Mouse (Mus musculus) ES-Bruce4 (cell line): ENCODE results near the gene Ubac1.

ENCODE experiments used
- CTCF ChIP-seq: IDR thresholded peaks from one replicate; pipeline ENCODE4 v1.8.1; 2011; ENCODE audit warnings: low read depth, low read length
- EP300 ChIP-seq: IDR thresholded peaks from 2 replicates; pipeline ENCODE4 v1.6.1; 2011; ENCODE audit warnings: low read depth, low read length; ENCODE audit not compliant: insufficient read depth
- POLR2A ChIP-seq: IDR thresholded peaks from one replicate; pipeline ENCODE4 v1.8.1; 2011; ENCODE audit warnings: low read length; ENCODE audit not compliant: insufficient read depth

DNA sequence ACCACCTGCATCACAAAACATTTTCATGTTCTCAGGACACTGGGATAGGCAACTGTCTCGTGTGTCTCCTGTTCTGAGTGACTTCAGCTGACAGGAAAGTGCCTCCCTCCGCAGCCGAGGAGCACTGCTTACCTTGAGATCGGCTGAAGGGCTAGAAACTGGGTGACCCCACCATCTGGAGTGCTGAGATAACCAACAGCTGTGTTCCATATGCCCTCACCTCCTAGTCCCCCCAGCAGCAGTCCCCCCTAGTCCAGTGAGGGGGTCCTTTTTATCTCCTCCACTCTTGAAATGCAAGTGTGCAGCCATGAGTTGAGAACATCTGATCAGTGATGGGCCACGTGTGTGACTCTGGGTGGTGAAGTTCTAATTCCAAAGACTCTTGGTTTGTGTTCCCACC, 27.3 kb upstream of the Ubac1 start:
- TF ChIP-seq CTCF = no peak
- TF ChIP-seq POLR2A = no peak
- no peak for TF ChIP-seq EP300
